Mouse (Mus musculus) common myeloid progenitor, adult 5-6 weeks (primary cell): Measurements from ENCODE around the gene Lrp5. TPM values are rescaled to one million over a fixed set of nuclear protein-coding genes. Genes with fewer than 3 reads are reported as not detected.

Experiments used
- ATAC-seq: replicated peaks from 2 replicates; pipeline ENCODE4 v1.8.0; 2016; ENCODE audit warnings: low read depth, mild to moderate bottlenecking, moderate TSS enrichment, inconsistent platforms; ENCODE audit not compliant: poor library complexity, severe bottlenecking
- total RNA-seq: library from RNA; stranded (forward); fragments of 200-1000, 187-1606 nt; gene quantifications from 2 replicates; pipeline ENCODE4 v1.2.3, GENCODE M21; 2017

Gene Lrp5
- total RNA-seq, 1 experiment from 2014 or later = 14.2 TPM

- ATAC-seq = no peak
These were observed 63.1 kb downstream of the Lrp5 start for GRCm38 (mm10) chr19:3623294-3623693.

DNA sequence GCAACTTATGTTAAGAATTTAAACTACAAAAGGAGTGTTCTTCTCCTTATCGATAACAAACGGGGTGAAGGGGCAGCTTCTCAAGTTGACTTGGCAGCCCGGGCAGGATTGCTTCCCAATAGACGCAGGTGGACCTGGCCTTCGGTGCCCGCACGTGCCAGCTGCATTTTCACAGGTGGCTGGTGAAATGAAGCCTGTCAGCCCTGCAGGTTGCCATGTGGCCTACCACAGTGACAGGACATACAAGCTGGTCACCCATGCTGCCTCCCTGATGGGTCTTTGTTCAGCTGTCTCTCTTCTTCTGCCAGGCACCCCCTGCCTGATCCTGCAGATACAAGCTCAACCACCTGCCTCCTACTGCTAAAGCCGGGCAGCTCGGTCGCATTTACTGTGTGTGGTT lies 65.5 kb downstream of the Lrp5 start:
- no peak for ATAC-seq

DNA sequence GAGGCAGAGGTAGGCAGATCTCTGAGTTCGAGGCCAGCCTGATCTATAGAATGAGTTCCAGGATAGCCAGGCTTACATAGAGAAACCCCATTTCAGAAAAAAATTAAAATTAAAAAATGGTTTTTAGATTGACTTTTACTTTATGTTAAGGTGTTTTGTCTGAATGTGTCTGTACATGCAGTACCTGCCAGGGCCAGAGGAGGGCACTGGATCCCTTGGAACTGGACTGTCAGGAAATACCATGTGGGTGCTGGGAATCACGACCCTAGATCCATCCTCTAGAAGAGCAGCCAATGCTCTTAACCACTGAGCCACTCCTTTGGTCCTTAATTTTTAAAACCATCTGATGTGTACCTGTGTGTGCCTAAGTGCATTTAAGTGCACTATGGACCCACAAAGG lies 67.0 kb downstream of the Lrp5 start:
- ATAC-seq = no peak

GRCm38 (mm10) chr19:3613991-3614390 lies 72.4 kb downstream of the Lrp5 start:
- ATAC-seq = no peak

DNA sequence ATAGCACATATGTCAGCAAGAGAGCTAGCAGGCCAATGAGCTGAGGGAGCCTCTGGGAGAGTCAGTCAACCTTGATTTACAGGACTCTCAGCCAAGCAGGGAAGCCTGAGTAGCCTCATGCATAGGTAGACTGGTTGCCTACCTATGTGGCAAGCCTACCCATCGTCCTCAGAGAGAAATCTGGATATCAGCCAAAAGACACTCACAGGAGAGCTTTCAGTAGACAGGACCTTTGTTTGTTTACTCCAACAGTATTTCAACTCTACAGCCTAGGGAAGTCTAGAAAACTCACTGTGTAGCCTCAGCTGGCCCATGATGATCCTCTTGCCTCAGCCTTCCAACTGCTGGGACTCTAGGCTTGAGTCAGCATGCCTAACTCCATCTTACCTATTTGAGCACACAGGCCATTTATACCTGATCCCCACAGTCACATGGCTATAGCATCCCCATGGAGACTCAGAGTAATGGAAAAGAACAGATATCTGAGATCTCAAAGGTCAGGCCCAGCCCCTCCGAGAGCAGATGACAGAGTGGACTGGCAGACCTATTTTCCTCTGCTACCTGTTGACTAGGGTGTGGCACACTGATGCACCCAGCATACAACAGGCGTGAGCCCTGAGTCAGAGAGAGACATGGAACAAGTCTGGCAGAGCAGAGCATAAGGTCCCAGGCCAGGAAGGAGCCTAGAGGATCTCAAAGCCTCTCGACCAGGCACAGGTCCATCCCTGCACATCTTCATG lies 73.7 kb downstream of the Lrp5 start:
- ATAC-seq = no peak

DNA sequence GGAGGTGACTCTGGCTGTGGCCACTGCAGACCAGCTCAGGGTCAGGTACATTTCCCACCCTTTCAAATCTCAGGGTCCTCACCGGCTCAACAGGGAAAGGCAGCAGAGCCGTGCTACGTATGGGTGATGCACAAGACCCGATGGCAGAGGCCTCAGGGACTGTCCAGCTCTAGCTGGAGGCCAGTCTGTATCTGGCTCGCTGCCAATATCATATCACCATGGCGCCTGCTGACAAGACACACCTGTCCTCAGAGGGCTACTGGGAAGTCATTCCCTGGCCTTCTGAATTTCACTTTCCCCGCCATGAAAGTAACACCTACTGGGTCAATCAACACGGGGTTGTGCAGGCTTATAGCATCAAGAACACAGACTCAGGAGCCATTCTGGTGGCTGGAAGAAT lies 74.6 kb downstream of the Lrp5 start:
- no peak for ATAC-seq

GRCm38 (mm10) chr19:3610886-3611285 lies 75.5 kb downstream of the Lrp5 start:
- ATAC-seq = no peak

GRCm38 (mm10) chr19:3609826-3610225 lies 76.5 kb downstream of the Lrp5 start:
- ATAC-seq = no peak

DNA sequence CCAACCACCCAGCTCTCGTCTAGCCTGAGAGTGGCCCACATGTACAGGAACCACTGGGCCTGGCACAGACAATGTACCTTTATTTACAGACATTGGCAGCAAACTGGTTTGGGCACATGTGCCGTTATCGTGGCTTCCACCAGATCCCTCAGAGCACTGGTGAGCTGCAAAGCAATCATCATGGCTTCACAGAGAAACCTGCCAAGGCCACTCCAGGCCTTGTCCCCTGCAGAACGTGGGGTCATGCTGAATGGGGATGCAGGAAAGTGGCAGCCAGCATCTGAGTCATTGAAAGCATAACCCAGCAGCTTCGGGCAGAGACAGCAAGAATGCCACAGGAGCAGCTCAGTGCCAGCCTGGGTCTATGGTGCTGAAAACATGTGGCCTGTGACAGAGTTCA lies 92.0 kb downstream of the Lrp5 start:
- ATAC-seq = no peak

DNA sequence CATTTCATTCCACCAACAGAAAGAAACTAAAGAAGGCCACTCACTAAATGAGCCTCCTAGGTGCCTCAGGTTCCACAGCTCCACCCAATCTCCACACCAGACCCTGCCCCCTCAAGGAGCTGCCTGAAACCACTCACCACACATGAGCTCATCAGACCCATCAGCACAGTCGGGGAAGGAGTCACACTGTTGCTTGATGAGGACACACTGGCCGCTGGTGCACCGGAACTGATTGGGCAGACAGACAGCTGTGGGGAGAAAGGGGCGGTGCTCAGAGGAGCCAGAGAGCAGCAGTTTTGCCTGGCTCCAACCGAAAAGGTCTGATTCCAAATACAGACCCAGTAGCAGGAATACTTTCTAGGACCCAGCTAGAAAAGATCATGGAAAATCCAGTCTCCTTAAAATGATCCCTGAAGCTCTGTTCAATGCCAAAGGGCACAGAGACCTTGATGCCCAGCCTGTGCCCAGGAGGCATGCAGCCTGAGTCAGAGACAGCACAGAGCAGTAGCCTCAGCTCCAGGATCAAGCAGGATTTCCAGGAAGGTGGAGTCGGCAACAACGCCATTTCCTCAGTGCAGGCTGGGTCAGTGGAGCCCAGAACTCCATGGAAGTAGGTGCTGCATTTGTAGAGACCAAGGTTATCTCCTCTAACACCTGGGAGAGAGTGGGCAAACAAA lies 92.8 kb downstream of the Lrp5 start:
- no peak for ATAC-seq

DNA sequence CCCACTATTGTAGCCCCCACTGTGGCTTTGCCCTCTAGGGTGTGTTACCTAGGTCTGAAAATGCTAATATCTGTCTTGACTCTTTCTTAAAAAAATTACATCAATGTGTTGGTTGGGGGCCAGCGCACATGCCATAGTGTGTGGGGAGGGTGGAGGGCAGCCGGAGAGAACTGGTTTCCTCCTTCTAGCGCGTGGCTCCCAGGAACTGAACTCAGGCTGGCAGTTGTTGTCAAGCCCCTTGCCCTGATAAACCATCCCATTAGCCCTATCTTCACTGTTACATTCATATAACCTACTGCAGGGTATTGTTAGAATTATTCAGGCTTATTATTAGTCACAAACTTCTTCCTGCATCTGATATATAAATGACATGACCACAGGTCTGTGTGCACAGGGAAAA lies 96.4 kb downstream of the Lrp5 start:
- ATAC-seq = peak; percentile 8; the same call in 1 of the 2 replicates

DNA sequence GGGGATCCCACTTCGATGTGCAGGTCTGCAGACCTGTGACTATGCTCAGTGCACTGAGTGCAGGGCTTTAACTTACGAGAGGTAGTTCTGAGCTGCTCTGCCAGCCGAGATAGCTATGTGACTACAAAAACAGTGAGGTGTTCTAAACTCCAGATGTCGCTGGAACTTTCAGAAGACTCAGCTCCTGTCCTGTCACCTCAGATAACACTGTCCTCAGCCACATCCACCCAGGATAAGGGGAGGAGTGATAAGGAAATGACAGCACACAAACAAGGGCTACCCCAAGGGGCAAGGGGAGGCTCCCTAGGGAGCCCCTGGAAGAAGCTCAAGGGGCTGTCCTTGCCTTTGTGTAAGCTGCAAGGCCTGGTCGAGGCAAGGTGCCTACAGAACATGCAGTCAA lies 96.8 kb downstream of the Lrp5 start:
- ATAC-seq = peak; percentile 26; the same call in 1 of the 2 replicates

DNA sequence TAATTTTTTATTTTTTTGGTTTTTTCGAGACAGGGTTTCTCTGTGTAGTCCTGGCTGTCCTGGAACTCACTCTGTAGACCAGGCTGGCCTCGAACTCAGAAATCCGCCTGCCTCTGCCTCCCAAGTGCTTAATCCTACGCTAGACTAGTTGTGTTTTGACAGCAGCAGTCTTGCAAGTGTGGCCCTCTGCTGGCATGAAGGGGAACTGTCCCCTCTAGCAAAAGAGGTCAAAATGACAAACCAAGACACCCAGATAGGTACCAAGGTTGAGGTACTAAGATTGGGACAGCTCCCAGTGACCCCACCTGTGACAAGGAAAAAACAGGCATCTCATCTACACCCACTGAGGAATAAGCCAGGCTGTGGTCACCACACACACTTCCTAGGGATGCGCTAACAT lies 98.6 kb downstream of the Lrp5 start:
- ATAC-seq = 0 out of 2 replicates have a peak, but pooled peaks have one; percentile 36

- peak; percentile 77 for ATAC-seq
These were observed 99.8 kb downstream of the Lrp5 start for GRCm38 (mm10) chr19:3586540-3586939.

DNA sequence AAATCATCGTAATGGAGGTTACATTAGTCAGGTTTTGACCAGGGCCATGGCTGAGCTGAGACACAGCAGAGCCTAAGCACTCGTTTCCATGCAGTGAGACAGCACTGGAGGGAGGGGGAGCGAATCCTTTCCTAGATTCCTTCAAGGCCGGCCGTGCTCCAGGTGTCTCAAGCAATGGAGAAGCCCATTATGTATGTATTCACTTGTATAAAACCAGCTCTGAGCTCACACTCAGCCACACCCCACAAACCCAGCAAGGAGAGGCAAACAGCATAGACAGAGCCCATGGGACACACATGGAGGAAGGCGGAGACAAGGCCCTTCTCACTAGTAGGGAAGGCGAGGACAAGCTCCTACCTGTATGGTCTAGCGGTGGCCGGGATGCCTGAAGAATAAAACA lies 100.3 kb downstream of the Lrp5 start:
- no peak for ATAC-seq

DNA sequence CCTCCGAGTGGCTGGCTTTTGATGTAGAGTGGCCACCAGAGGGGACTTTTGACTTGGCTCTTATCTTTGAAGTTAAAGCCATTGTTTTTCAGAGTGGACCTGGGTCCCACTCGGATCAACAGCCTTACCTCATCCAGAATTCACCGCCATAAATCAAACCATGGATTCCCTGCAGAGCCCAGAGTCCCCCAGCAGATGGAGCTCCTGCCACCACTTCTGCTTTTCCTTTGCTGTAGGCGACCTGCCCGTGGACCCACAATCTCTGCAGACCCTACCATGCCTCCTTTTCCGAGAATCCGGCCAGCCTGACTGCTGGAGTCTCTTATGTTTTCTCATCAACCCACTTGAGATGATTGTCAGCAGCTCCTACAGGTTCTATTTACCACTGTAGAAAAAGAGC lies 105.0 kb downstream of the Lrp5 start:
- ATAC-seq = peak; percentile 85

GRCm38 (mm10) chr19:3577911-3578290 lies 108.5 kb downstream of the Lrp5 start:
- no peak for ATAC-seq

- no peak for ATAC-seq
These were observed 109.0 kb downstream of the Lrp5 start for GRCm38 (mm10) chr19:3577265-3577910.

GRCm38 (mm10) chr19:3576451-3577264 lies 109.7 kb downstream of the Lrp5 start:
- ATAC-seq = no peak

DNA sequence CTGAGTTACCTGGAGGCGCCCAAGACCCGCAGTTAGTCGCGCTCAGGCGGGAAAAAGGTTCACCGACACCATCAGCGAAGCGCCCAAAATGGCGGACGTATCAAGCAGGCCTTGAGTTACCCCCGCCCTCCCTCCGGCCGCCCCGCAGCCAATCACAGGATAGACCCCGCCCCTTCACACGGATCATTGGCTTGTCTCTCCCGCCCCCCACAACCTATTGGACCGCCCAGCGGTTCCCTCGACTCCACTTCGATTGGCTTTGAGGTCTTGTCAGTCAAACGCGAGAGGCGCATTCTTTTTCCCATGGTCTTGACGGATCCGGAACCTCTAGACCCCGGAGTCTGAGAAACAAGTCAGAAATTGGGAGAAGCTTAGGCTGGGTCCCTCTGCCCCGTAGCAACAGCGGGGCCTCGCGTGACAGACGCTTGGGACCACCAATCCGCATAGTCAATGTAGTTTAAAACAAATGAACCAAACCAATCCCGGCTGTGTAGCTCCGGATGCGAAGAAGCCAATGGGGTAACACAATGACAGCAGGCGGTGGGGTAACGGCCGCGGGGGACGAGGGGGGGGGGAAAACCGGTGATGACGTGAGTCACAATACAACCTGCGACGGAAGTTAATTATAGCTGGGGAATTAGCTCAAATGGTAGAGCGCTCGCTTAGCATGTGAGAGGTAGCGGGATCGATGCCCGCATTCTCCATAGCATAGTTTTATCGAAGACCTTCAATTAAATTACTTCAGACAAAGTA lies 110.6 kb downstream of the Lrp5 start, which contains the start of gene Ppp6r3:
TSS of gene Ppp6r3 (minus strand) at position 118 of the 753 bp plus-strand sequence.
- peak; percentile 93 for ATAC-seq
